13 mouse cellular contexts compared by ENCODE assay signal in the genomic region with DNA sequence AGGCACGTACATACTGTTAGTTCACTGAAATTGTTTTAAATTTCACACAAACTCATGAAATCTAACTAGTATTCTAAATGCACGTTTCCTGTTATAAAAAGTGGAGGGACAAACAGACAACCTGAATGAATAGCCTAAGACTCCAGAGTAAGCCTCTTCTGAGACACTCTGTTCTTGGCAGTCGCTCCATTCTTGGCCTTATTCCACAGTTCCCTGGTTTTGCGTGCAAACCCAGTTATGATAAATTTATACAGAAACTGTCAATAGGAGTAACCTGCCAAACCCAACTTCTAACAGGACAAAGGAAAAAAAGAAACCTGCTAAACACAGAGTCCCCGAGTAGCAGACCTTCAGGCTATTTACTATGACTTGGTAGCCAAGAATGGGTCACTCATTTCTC. TPM values are rescaled to one million over a fixed set of nuclear protein-coding genes. Genes with fewer than 3 reads are reported as not detected.
DNase-seq lines count a peak whose midpoint lies in the region; ATAC-seq and TF ChIP-seq lines count a peak whose summit lies in the region.
"Had no signal": no experiment of that assay in that cellular context is flagged by ENCODE, and none has a peak within 500 bp of the region (broad histone marks: within the 10 kb centered on the region; RNA-seq: fewer than 3 reads in every experiment).

No protein-coding gene starts in this region.

- no peaks in the 10 kb centered on the region for H3K27me3 ChIP-seq in heart, adult 2 months (ENCODE audit: control insufficient read depth, insufficient read depth, low read length)
- no peaks in the 10 kb centered on the region for H3K27me3 ChIP-seq in intestine, postnatal 0 days (replicated peaks; ENCODE audit: control insufficient read depth, insufficient read depth, low read length)
- H3K27me3 ChIP-seq in forebrain, embryonic 15.5 days, result no peaks in the 10 kb centered on the region
- H3K27me3 ChIP-seq in hindbrain, embryonic 14.5 days (ENCODE audit: control insufficient read depth, insufficient read depth, low read length), result no peaks in the 10 kb centered on the region
- H3K27me3 ChIP-seq: hindbrain, embryonic 15.5 days; liver, embryonic 12.5 days; midbrain, embryonic 13.5 days; neural tube, embryonic 13.5 days had no signal

- TF ChIP-seq POLR2A in heart, adult 2 months (IDR thresholded peaks at IDR 0.05; ENCODE audit: insufficient read depth, low read depth, low read length), result no peak

- intact Hi-C loops in heart, adult 2 months (cut with DNase I), result loop anchor here (5.0 kb wide), 1 partner anchor 180 kb away; no protein-coding TSS in a partner anchor
- intact Hi-C loops in heart, postnatal 25 days (cut with DNase I), result no loop called here
- intact Hi-C loops in heart, postnatal 14 days (cut with DNase I), result no loop called here

- no peak overlapping the region for H3K4me3 ChIP-seq in heart, adult 2 months
- H3K4me3 ChIP-seq in intestine, postnatal 0 days (ENCODE audit: low read depth, low read length), result no peak overlapping the region
- H3K4me3 ChIP-seq in forebrain, embryonic 15.5 days, result no peak overlapping the region
- no peak overlapping the region for H3K4me3 ChIP-seq in hindbrain, embryonic 14.5 days (replicated peaks; ENCODE audit: low read length)
- H3K4me3 ChIP-seq: hindbrain, embryonic 15.5 days; liver, embryonic 12.5 days; midbrain, embryonic 13.5 days; neural tube, embryonic 13.5 days had no signal

- WGBS in heart, adult 2 months, result 48% methylated on average over 5 of the region's 5 CpGs
- WGBS in intestine, postnatal 0 days, result 81% methylated on average over 5 of the region's 5 CpGs
- WGBS in forebrain, embryonic 15.5 days, result 80% methylated on average over 5 of the region's 5 CpGs
- WGBS in hindbrain, embryonic 14.5 days, result 92% methylated on average over 5 of the region's 5 CpGs

- H3K27ac ChIP-seq in heart, adult 2 months, result peak overlapping the region; percentile 54
- H3K27ac ChIP-seq in intestine, postnatal 0 days (ENCODE audit: low read depth, low read length), result no peak overlapping the region
- no peak overlapping the region for H3K27ac ChIP-seq in forebrain, embryonic 15.5 days (replicated peaks)
- no peak overlapping the region for H3K27ac ChIP-seq in hindbrain, embryonic 14.5 days
- H3K27ac ChIP-seq: hindbrain, embryonic 15.5 days; liver, embryonic 12.5 days; midbrain, embryonic 13.5 days; neural tube, embryonic 13.5 days had no signal

- no peak for TF ChIP-seq CTCF in heart, adult 2 months (IDR thresholded peaks at IDR 0.05)
- TF ChIP-seq CTCF in intestine, postnatal 0 days (IDR thresholded peaks at IDR 0.05; ENCODE audit: low read depth), result no peak

- no peak for TF ChIP-seq EP300 in heart, adult 2 months (IDR thresholded peaks at IDR 0.05; ENCODE audit: insufficient read depth, low read depth, low read length)

- peaks cover 60% of the 10 kb centered on the region for H3K36me3 ChIP-seq in heart, adult 2 months (ENCODE audit: control insufficient read depth, insufficient read depth, low read length)
- peaks cover 79% of the 10 kb centered on the region for H3K36me3 ChIP-seq in intestine, postnatal 0 days (ENCODE audit: control insufficient read depth, insufficient read depth)
- H3K36me3 ChIP-seq in forebrain, embryonic 15.5 days, result peaks cover 86% of the 10 kb centered on the region
- peaks cover 96% of the 10 kb centered on the region for H3K36me3 ChIP-seq in hindbrain, embryonic 14.5 days (replicated peaks; ENCODE audit: control insufficient read depth, insufficient read depth)

- H3K4me2 ChIP-seq in intestine, postnatal 0 days (replicated peaks; ENCODE audit: low read depth), result no peak overlapping the region
- H3K4me2 ChIP-seq in forebrain, embryonic 15.5 days (replicated peaks), result no peak overlapping the region
- H3K4me2 ChIP-seq in hindbrain, embryonic 14.5 days (replicated peaks), result no peak overlapping the region
- H3K4me2 ChIP-seq: hindbrain, embryonic 15.5 days; liver, embryonic 12.5 days; midbrain, embryonic 13.5 days; neural tube, embryonic 13.5 days had no signal

- H3K4me1 ChIP-seq in heart, adult 2 months (ENCODE audit: control insufficient read depth, insufficient read depth, low read length), result peaks cover 2% of the 10 kb centered on the region
- no peaks in the 10 kb centered on the region for H3K4me1 ChIP-seq in intestine, postnatal 0 days (replicated peaks; ENCODE audit: control insufficient read depth, insufficient read depth, low read length)
- H3K4me1 ChIP-seq in forebrain, embryonic 15.5 days, result no peaks in the 10 kb centered on the region
- no peaks in the 10 kb centered on the region for H3K4me1 ChIP-seq in hindbrain, embryonic 14.5 days (replicated peaks; ENCODE audit: control insufficient read depth, insufficient read depth, low read length)
- H3K4me1 ChIP-seq: hindbrain, embryonic 15.5 days; midbrain, embryonic 13.5 days; neural tube, embryonic 13.5 days had no signal

- no peak for ATAC-seq in intestine, postnatal 0 days
- ATAC-seq in forebrain, embryonic 15.5 days (replicated peaks), result no peak
- no peak for ATAC-seq in hindbrain, embryonic 14.5 days (ENCODE audit: low FRiP score)
- ATAC-seq: liver, embryonic 12.5 days; midbrain, embryonic 13.5 days had no signal

- no peak overlapping the region for H3K9ac ChIP-seq in heart, adult 2 months (ENCODE audit: low read depth, low read length)
- no peak overlapping the region for H3K9ac ChIP-seq in intestine, postnatal 0 days (ENCODE audit: low read depth, low read length)
- no peak overlapping the region for H3K9ac ChIP-seq in forebrain, embryonic 15.5 days (replicated peaks)
- H3K9ac ChIP-seq in hindbrain, embryonic 14.5 days, result no peak overlapping the region
- H3K9ac ChIP-seq: hindbrain, embryonic 15.5 days; liver, embryonic 12.5 days; midbrain, embryonic 13.5 days; neural tube, embryonic 13.5 days had no signal

- H3K79me2 ChIP-seq in heart, adult 2 months (replicated peaks; ENCODE audit: control insufficient read depth, insufficient read depth, low read length), result peaks cover 3% of the 10 kb centered on the region; the same call in 1 of the 2 replicates

- peak in 1 of 2 experiments; percentile 36 for DNase-seq in heart, adult 2 months
- DNase-seq in heart, postnatal 25 days (ENCODE audit: low spot score), result no peak
- DNase-seq in NIH3T3 (ENCODE audit: low read depth), result peak; percentile 79
- peak; percentile 22 for DNase-seq in adrenal gland, postnatal 25 days
- DNase-seq in heart, postnatal 14 days, result peak; percentile 29 to 40
- no peak for DNase-seq in hindbrain, embryonic 14.5 days (ENCODE audit: low spot score)
- DNase-seq: thymus, postnatal 4 days had no signal

- no peaks in the 10 kb centered on the region for H3K9me3 ChIP-seq in intestine, postnatal 0 days (ENCODE audit: control insufficient read depth)
- H3K9me3 ChIP-seq in forebrain, embryonic 15.5 days, result no peaks in the 10 kb centered on the region
- H3K9me3 ChIP-seq in hindbrain, embryonic 14.5 days (ENCODE audit: control insufficient read depth, low read length), result no peaks in the 10 kb centered on the region
- H3K9me3 ChIP-seq: hindbrain, embryonic 15.5 days; liver, embryonic 12.5 days; midbrain, embryonic 13.5 days; neural tube, embryonic 13.5 days had no signal

RNA-seq across cellular contexts. Expression of a gene that starts 10.8 kb away (rescaled TPM):
- 10 to 100 TPM; 17.7 to 18.2 TPM for total RNA-seq in heart, adult 2 months (2021)
- 8.2 and 17.8 TPM in 2 replicates for polyA plus RNA-seq in heart, adult 2 months (2012; rRNA removed)
- 10 to 100 TPM; 16.4 to 20.9 TPM for total RNA-seq in heart, postnatal 25 days (2021)
- total RNA-seq in adrenal gland, postnatal 25 days (2021), result 38.3 and 44.2 TPM in 2 replicates
- 10 to 100 TPM; 28.6 to 30.3 TPM for total RNA-seq in heart, postnatal 14 days (2021)
- 14.8 and 17.1 TPM in 2 replicates for polyA plus RNA-seq in intestine, postnatal 0 days (2015; fragmentation: Nextera tagmentation; extraction: Ambion mirVana)
- polyA plus RNA-seq in forebrain, embryonic 15.5 days (2015; fragmentation: Nextera tagmentation; extraction: Ambion mirVana), result 64.0 and 64.7 TPM in 2 replicates
- polyA plus RNA-seq in hindbrain, embryonic 14.5 days (2014; fragmentation: Nextera tagmentation; extraction: Ambion mirVana), result 30.1 and 32.1 TPM in 2 replicates

Comparison
In these comparisons a context has a peak if more than half of its experiments do, and no peak if none do; other contexts are left out.
1. DNase-seq: peak in NIH3T3 (single experiment), adrenal gland, postnatal 25 days (single experiment) and heart, postnatal 14 days (2 of 2); none in heart, postnatal 25 days (single experiment) and hindbrain, embryonic 14.5 days (single experiment).